Mouse (Mus musculus) MEL (cell line): Measurements from ENCODE around the gene Tomt. TPM values are rescaled to one million over a fixed set of nuclear protein-coding genes. Genes with fewer than 3 reads are reported as not detected.
A peak's percentile ranks its signal among the peaks of the same experiment; 100 is the strongest.

Source experiments
- DNase-seq: peaks from one replicate; pipeline ENCODE4 v3.0.0; 2011; ENCODE audit warnings: low read depth, low spot score
- H3K27ac ChIP-seq: 2 replicates; pipeline ENCODE4 v1.5.1; 2012; ENCODE audit warnings: low read depth, mild to moderate bottlenecking, control low read depth, low read length, moderate library complexity; ENCODE audit not compliant: control insufficient read depth
- H3K27me3 ChIP-seq, 2 experiments: fragments of 150-350 bp in 1 of 2; sonication (generic) in 1 of 2; 2 replicates each; pipeline ENCODE4 v1.6.1; 2012; ENCODE audit warnings: low read length in 2 of 2, mild to moderate bottlenecking in 2 of 2, improper control_type of control experiment in 1 of 2, moderate library complexity in 1 of 2; ENCODE audit not compliant: insufficient read depth in 2 of 2, control insufficient read depth in 1 of 2
- H3K36me3 ChIP-seq, 2 experiments: 2 replicates each; pipeline ENCODE4 v1.6.1; 2012 to 2014; ENCODE audit warnings: low read length in 2 of 2, improper control_type of control experiment in 1 of 2, inconsistent platforms in 1 of 2, mild to moderate bottlenecking in 1 of 2; ENCODE audit not compliant: insufficient read depth in 2 of 2, control insufficient read depth in 1 of 2
- H3K4me1 ChIP-seq, 2 experiments: fragments of 150-350 bp in 1 of 2; sonication (generic) in 1 of 2; 2 replicates each; pipeline ENCODE4 v1.6.1; 2012; ENCODE audit warnings: low read length in 2 of 2, improper control_type of control experiment in 1 of 2, mild to moderate bottlenecking in 1 of 2; ENCODE audit not compliant: insufficient read depth in 2 of 2, control insufficient read depth in 1 of 2
- H3K4me3 ChIP-seq, 2 experiments: fragments of 150-350 bp in 1 of 2; sonication (generic) in 1 of 2; 2 replicates each; pipeline ENCODE4 v1.5.1; 2012; ENCODE audit warnings: low read depth in 2 of 2, low read length in 2 of 2, mild to moderate bottlenecking in 2 of 2, moderate library complexity in 2 of 2, control low read depth in 1 of 2, improper control_type of control experiment in 1 of 2; ENCODE audit not compliant: control insufficient read depth in 1 of 2, insufficient read depth in 1 of 2
- H3K79me2 ChIP-seq: 2 replicates; pipeline ENCODE4 v1.6.1; 2012; ENCODE audit warnings: mild to moderate bottlenecking, low read length, moderate library complexity; ENCODE audit not compliant: control insufficient read depth, poor library complexity, insufficient read depth
- H3K9ac ChIP-seq: 2 replicates; pipeline ENCODE4 v1.6.1; 2012; ENCODE audit warnings: low read depth, mild to moderate bottlenecking, control low read depth, low read length, moderate library complexity; ENCODE audit not compliant: control insufficient read depth, poor library complexity, severe bottlenecking
- H3K9me3 ChIP-seq: fragments of 150-350 bp; sonication (generic); replicated peaks from 2 replicates; pipeline ENCODE4 v1.6.1; 2012; ENCODE audit warnings: mild to moderate bottlenecking, low read length, improper control_type of control experiment, moderate library complexity; ENCODE audit not compliant: insufficient read depth
- BHLHE40 ChIP-seq: IDR thresholded peaks from 2 replicates; pipeline ENCODE4 v1.6.1; 2012; ENCODE audit warnings: low read depth, mild to moderate bottlenecking, inconsistent platforms, low read length, improper control_type of control experiment, borderline replicate concordance
- CHD2 ChIP-seq: IDR thresholded peaks from 2 replicates; pipeline ENCODE4 v1.6.1; 2011; ENCODE audit warnings: low read length, improper control_type of control experiment
- E2F4 ChIP-seq: IDR thresholded peaks from 2 replicates; pipeline ENCODE4 v1.6.1; 2011; ENCODE audit warnings: low read depth, low read length, improper control_type of control experiment, borderline replicate concordance
- ELF1 ChIP-seq: IDR thresholded peaks from 2 replicates; pipeline ENCODE4 v1.6.1; 2014; ENCODE audit warnings: low read depth, mild to moderate bottlenecking, inconsistent platforms, low read length, improper control_type of control experiment, moderate library complexity
- GATA1 ChIP-seq: IDR thresholded peaks from 2 replicates; pipeline ENCODE4 v1.6.1; 2011; ENCODE audit warnings: low read depth, low read length, improper control_type of control experiment
- HCFC1 ChIP-seq: IDR thresholded peaks from 2 replicates; pipeline ENCODE4 v1.6.1; 2012; ENCODE audit warnings: low read depth, mild to moderate bottlenecking, inconsistent platforms, low read length, improper control_type of control experiment, moderate library complexity
- JUND ChIP-seq: IDR thresholded peaks from 2 replicates; pipeline ENCODE4 v1.6.1; 2011; ENCODE audit warnings: low read depth, mild to moderate bottlenecking, improper control_type of control experiment, low read length
- KAT2A ChIP-seq: conservative IDR thresholded peaks from 2 replicates; pipeline ENCODE4 v1.6.1; 2012; ENCODE audit warnings: low read depth, low read length, improper control_type of control experiment, inconsistent platforms
- MAFK ChIP-seq: IDR thresholded peaks from 2 replicates; pipeline ENCODE4 v1.6.1; 2011; ENCODE audit warnings: low read depth, mild to moderate bottlenecking, low read length, improper control_type of control experiment, borderline replicate concordance
- MAX ChIP-seq: IDR thresholded peaks from 2 replicates; pipeline ENCODE4 v1.6.1; 2011; ENCODE audit warnings: low read length, improper control_type of control experiment
- MEF2A ChIP-seq: IDR thresholded peaks from 2 replicates; pipeline ENCODE4 v1.6.1; 2014; ENCODE audit warnings: low read depth, mild to moderate bottlenecking, inconsistent platforms, low read length, improper control_type of control experiment; ENCODE audit not compliant: poor library complexity, insufficient replicate concordance, severe bottlenecking; ENCODE audit errors: extremely low read depth
- MXI1 ChIP-seq: IDR thresholded peaks from 2 replicates; pipeline ENCODE4 v1.6.1; 2011; ENCODE audit warnings: mild to moderate bottlenecking, low read depth, low read length, improper control_type of control experiment
- MYB ChIP-seq: IDR thresholded peaks from 2 replicates; pipeline ENCODE4 v1.6.1; 2011; ENCODE audit warnings: mild to moderate bottlenecking, low read depth, low read length, improper control_type of control experiment
- MYC ChIP-seq: IDR thresholded peaks from 2 replicates; pipeline ENCODE4 v1.6.1; 2011; ENCODE audit warnings: low read depth, mild to moderate bottlenecking, low read length, improper control_type of control experiment, moderate library complexity
- NRF1 ChIP-seq: IDR thresholded peaks from 2 replicates; pipeline ENCODE4 v1.6.1; 2014; ENCODE audit warnings: low read depth, mild to moderate bottlenecking, inconsistent platforms, low read length, improper control_type of control experiment, moderate library complexity; ENCODE audit not compliant: poor library complexity, insufficient read depth, severe bottlenecking
- POLR2A ChIP-seq, 2 experiments: IDR thresholded peaks; 2 replicates each; pipeline ENCODE4 v1.6.1; 2011 to 2012; ENCODE audit warnings: low read length in 2 of 2, mild to moderate bottlenecking in 2 of 2, control low read depth in 1 of 2, improper control_type of control experiment in 1 of 2, low read depth in 1 of 2, moderate library complexity in 1 of 2; ENCODE audit not compliant: control insufficient read depth in 1 of 2, insufficient read depth in 1 of 2, poor library complexity in 1 of 2
- POLR2AphosphoS2 ChIP-seq: IDR thresholded peaks from 2 replicates; pipeline ENCODE4 v1.6.1; 2011; ENCODE audit warnings: low read length, improper control_type of control experiment
- POLR2AphosphoS5 ChIP-seq: IDR thresholded peaks from 2 replicates; pipeline ENCODE4 v1.6.1; 2012; ENCODE audit warnings: low read depth, borderline replicate concordance, mild to moderate bottlenecking, inconsistent platforms, low read length, moderate library complexity, mixed read lengths
- RCOR1 ChIP-seq: IDR thresholded peaks from 2 replicates; pipeline ENCODE4 v1.6.1; 2012; ENCODE audit warnings: low read depth, mild to moderate bottlenecking, inconsistent platforms, low read length, improper control_type of control experiment
- SIN3A ChIP-seq: IDR thresholded peaks from 2 replicates; pipeline ENCODE4 v1.6.1; 2012; ENCODE audit warnings: low read length, improper control_type of control experiment, inconsistent platforms
- SMC3 ChIP-seq: IDR thresholded peaks from 2 replicates; pipeline ENCODE4 v1.6.1; 2011; ENCODE audit warnings: low read depth, low read length, improper control_type of control experiment
- TAL1 ChIP-seq: IDR thresholded peaks from 2 replicates; pipeline ENCODE4 v1.6.1; 2012; ENCODE audit warnings: mild to moderate bottlenecking, inconsistent platforms, low read length, moderate library complexity, mixed read lengths
- TBP ChIP-seq: IDR thresholded peaks from 2 replicates; pipeline ENCODE4 v1.8.0; 2011; ENCODE audit warnings: low read depth, low read length, improper control_type of control experiment
- TCF12 ChIP-seq: IDR thresholded peaks from 2 replicates; pipeline ENCODE4 v1.6.1; 2014; ENCODE audit warnings: low read depth, mild to moderate bottlenecking, inconsistent platforms, low read length, improper control_type of control experiment, moderate library complexity
- USF1 ChIP-seq: IDR thresholded peaks from 2 replicates; pipeline ENCODE4 v1.6.1; 2014; ENCODE audit warnings: low read depth, mild to moderate bottlenecking, inconsistent platforms, low read length, improper control_type of control experiment, moderate library complexity
- USF2 ChIP-seq, 2 experiments: IDR thresholded peaks; 2 replicates each; pipeline ENCODE4 v1.6.1; 2011 to 2012; ENCODE audit warnings: improper control_type of control experiment in 2 of 2, low read length in 2 of 2, borderline replicate concordance in 1 of 2, inconsistent platforms in 1 of 2, low read depth in 1 of 2, mild to moderate bottlenecking in 1 of 2; ENCODE audit not compliant: insufficient read depth in 1 of 2
- ZC3H11A ChIP-seq: IDR thresholded peaks from 2 replicates; pipeline ENCODE4 v1.6.1; 2012; ENCODE audit warnings: low read depth, mild to moderate bottlenecking, inconsistent platforms, low read length, improper control_type of control experiment
- ZKSCAN1 ChIP-seq: IDR thresholded peaks from 2 replicates; pipeline ENCODE4 v1.6.1; 2012; ENCODE audit warnings: low read depth, mild to moderate bottlenecking, inconsistent platforms, low read length, improper control_type of control experiment, moderate library complexity
- ZMIZ1 ChIP-seq: IDR thresholded peaks from 2 replicates; pipeline ENCODE4 v1.6.1; 2012; ENCODE audit warnings: low read depth, mild to moderate bottlenecking, inconsistent platforms, low read length, improper control_type of control experiment, moderate library complexity
- ZNF384 ChIP-seq: IDR thresholded peaks from 2 replicates; pipeline ENCODE4 v1.6.1; 2012; ENCODE audit warnings: low read depth, mild to moderate bottlenecking, inconsistent platforms, low read length, improper control_type of control experiment
- polyA plus RNA-seq, 2 experiments: library from polyadenylated mRNA; stranded (reverse) in 1 of 2; unstranded in 1 of 2; fragments of >175 nt in 1 of 2; fragments of >200 nt in 1 of 2; gene quantifications; 2 replicates each; pipeline versions ENCODE4 v1.2.1 to v1.2.4; 2012; ENCODE audit warnings: low replicate concordance in 2 of 2, low read depth in 1 of 2; ENCODE audit not compliant: insufficient read length in 2 of 2, insufficient read depth in 1 of 2, missing spikeins in 1 of 2
- total RNA-seq: library from RNA; depleted of rRNA; stranded (reverse); fragments of 300-350 nt; gene quantifications from 2 replicates; pipeline ENCODE4 v1.2.3, GENCODE M21; 2012

Gene Tomt
- total and polyA plus RNA-seq, 3 experiments: 0.82 to 1.3 TPM; not detected in 1

- H3K36me3 ChIP-seq: peaks cover 0 to 11% of the 10 kb centered on the region in 2 experiments; a peak in 2 of 4 replicates
Observed at GRCm38 (mm10) chr7:101906696-101907095, 537 bp upstream of the Tomt start.

GRCm38 (mm10) chr7:101905561-101906286 lies 435 bp downstream of the Tomt start, which contains the start of gene Lamtor1:
TSS of gene Lamtor1 (plus strand) at chr7:101905904.
- Histone ChIP-seq H3K9me3 (no peaks in the 10 kb centered on the region), H3K36me3 (peaks cover 0 to 11% of the 10 kb centered on the region in 2 experiments; a peak in 2 of 4 replicates), H3K27ac (peak within 1 kb of the TSS; percentile 87), H3K27me3 (no peaks in the 10 kb centered on the region), H3K4me3 (peak within 1 kb of the TSS; percentile 81 to 91), H3K4me1 (peaks cover 15 to 20% of the 10 kb centered on the region in 2 experiments), H3K9ac (peak within 1 kb of the TSS; percentile 93), H3K79me2 (peaks cover 15% of the 10 kb centered on the region)
- peak; percentile 99 for DNase-seq
- TF ChIP-seq ELF1: peak; percentile 90
- TF ChIP-seq ZC3H11A: no peak
- peak; percentile 67 for TF ChIP-seq CHD2
- peak; percentile 98 for TF ChIP-seq BHLHE40
- peak; percentile 94 for TF ChIP-seq SIN3A
- no peak for TF ChIP-seq ZNF384
- TF ChIP-seq HCFC1: peak; percentile 88
- peak; percentile 91 for TF ChIP-seq ZMIZ1
- TF ChIP-seq MAX: peak; percentile 99
- no peak; the same call in 1 of the 2 replicates for TF ChIP-seq KAT2A
- TF ChIP-seq ZKSCAN1: no peak
- TF ChIP-seq USF1: peak; percentile 98
- peak; percentile 65; the same call in 1 of the 2 replicates for TF ChIP-seq POLR2AphosphoS5
- no peak for TF ChIP-seq MEF2A
- peak; percentile 4; the same call in 1 of the 2 replicates for TF ChIP-seq GATA1
- peak; percentile 90 for TF ChIP-seq MXI1
- peak; percentile 96 to 99 for TF ChIP-seq USF2 (IDR thresholded peaks at IDR 0.05; ENCODE audit: borderline replicate concordance in 1 of 2, insufficient read depth in 1 of 2, low read depth in 1 of 2, low read length in 2 of 2)
- TF ChIP-seq JUND: no peak
- TF ChIP-seq SMC3: no peak
- TF ChIP-seq MYB: no peak
- TF ChIP-seq E2F4: no peak
- peak; percentile 85; the same call in 1 of the 2 replicates for TF ChIP-seq POLR2AphosphoS2
- TF ChIP-seq MYC: peak; percentile 77

More at GRCm38 (mm10) chr7:101906696-101907095, 537 bp upstream of the Tomt start:
- Histone ChIP-seq H3K27me3 (no peaks in the 10 kb centered on the region), H3K27ac (peak overlapping the region; percentile 87), H3K9me3 (no peaks in the 10 kb centered on the region), H3K79me2 (peaks cover 15% of the 10 kb centered on the region), H3K9ac (peak overlapping the region; percentile 93), H3K4me3 (peak overlapping the region; percentile 81 to 91), H3K4me1 (peaks cover 15 to 20% of the 10 kb centered on the region in 2 experiments)
- TF ChIP-seq USF1 (no peak), MYB (no peak), BHLHE40 (no peak), KAT2A (no peak), JUND (no peak), HCFC1 (no peak), TAL1 (no peak), POLR2AphosphoS2 (no peak), RCOR1 (no peak), POLR2A (IDR thresholded peaks at IDR 0.05; ENCODE audit: control insufficient read depth in 1 of 2, insufficient read depth in 1 of 2, low read depth in 1 of 2, low read length in 2 of 2, poor library complexity in 1 of 2) (no peak), TCF12 (no peak), ZKSCAN1 (no peak), TBP (no peak), MAFK (no peak), MXI1 (no peak), ELF1 (no peak), NRF1 (no peak), MEF2A (no peak)
- DNase-seq: peak; percentile 48
